Mouse (Mus musculus) kidney, postnatal 10 days (tissue): Measurements from ENCODE around the gene Plppr5.

Experiments used
- DNase-seq: peaks from one replicate; pipeline ENCODE4 v3.0.0; 2021; ENCODE audit warnings: mixed read lengths

The Plppr5 gene

DNA sequence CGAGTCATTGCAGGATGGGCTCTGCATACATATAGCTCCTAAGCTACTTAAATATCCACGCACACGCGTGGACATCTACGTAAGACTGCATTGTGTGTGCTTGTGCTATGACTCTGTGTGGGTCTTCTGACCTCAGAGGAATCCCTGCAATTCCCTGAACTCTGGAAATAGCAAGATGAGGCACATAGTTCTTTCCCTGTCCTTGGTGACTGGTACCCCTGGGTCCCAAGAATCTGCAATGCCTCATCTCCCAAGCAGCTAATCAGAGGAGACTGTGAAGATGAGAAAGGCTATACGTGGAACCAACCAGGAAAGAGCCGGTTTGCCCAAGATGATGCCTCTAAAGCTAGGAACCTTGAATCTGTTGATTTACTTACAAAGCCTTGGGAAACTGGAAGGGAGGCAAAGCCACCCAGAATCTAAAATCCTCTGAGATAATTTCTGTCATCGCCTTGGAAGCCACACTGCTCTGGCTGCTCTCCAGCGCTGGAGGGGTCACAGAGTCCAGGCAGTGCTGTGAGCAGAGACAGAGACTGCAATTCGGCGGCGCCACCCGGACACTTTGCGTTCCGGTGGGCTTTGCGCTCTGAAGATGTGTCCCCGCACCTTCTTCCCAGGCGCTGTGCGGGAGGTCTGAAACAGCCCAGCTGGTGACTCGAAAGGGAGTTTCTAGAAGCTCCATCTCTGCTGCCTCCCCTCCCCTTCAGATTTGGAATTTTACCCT is at the start of gene Plppr5:
Gene Plppr5 (plus strand): TSS at position 308 of the 724 bp plus-strand sequence.
- DNase-seq, result peak; percentile 58

DNA sequence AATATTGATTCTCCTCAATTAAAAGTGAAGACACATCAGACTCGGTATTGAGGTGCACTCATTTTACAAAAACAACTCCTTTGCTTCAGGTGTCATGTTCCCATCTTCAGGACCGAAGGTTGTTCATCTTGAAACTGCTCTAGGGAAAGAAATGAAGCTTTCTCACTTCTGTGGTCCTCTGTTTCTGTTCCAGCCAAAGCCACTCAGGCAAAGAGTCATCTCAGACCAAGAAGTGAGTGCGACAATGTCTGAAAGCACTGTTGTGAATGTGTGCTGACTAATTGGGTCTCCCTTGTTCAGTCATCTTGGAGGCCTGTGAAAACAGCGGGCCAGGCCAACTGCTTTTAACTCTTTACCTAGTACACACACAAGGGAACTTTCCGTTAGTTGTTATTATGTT is 24.7 kb upstream of the Plppr5 start:
- DNase-seq, result no peak

DNA sequence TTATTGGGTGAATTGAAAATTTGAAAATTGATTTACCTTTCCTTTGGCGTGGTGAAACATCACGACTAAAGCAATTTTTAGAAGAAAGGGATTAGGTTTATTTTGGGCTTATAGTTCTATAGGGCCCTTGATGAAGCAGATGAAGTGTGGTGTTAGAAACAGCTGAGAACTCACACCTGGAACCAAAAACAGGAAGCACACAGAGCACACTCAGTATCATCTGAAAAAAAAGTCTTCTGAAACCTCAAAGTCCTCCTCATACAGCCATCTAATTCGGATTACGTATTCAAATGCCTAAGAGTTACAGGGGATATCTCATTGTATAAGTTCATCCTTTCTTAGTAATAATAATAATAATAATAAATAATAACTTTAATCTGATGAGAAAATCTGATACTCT is 24.1 kb upstream of the Plppr5 start:
- no peak for DNase-seq

DNA sequence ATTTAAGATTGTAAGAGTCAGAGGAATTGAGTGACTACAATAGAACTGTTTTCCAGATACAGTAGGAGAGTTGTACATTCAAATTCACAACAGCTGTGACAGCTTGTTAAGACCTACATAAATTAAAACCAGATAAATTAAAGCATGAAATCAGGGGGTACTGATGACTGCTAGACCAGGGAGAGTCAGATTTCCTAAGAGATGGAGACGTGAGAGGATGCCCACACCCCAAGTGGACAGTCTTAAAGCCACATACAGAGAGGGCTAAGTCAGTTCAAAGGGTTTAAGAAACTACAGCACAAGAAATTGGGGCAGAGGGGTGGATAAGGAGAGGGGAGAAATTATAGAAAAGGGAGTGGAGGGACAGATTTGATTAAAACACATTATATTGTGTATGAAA is 17.7 kb upstream of the Plppr5 start:
- DNase-seq, result no peak

DNA sequence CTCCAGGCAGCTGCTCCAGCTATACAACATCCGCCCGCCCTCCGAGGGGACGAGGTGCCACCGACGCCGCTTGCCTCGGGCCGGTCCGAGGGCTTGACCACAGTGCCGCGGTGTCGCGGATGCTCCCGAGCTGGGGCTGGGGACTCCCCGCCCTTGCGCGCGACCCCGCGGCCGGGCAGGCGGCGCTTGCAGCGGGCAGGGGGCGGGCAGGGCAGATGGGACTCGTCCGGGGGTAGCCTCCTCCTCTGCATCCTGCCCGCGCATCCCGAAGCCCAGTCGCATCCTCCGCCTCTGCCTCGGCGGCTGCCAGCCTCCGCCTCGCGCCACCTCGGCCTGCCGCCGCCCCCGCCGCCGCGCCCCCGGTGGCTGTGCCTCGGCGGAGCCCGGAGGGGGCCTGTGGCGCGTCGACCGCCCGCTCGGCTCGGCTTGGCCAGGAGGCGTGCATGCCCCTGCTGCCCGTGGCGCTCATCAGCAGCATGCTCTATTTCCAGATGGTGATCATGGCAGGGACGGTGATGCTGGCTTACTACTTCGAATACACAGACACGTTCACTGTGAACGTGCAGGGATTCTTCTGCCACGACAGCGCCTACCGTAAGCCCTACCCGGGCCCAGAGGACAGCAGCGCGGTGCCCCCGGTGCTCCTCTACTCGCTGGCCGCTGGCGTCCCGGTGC is 754 bp downstream of the Plppr5 start:
- peak; percentile 22 for DNase-seq

DNA sequence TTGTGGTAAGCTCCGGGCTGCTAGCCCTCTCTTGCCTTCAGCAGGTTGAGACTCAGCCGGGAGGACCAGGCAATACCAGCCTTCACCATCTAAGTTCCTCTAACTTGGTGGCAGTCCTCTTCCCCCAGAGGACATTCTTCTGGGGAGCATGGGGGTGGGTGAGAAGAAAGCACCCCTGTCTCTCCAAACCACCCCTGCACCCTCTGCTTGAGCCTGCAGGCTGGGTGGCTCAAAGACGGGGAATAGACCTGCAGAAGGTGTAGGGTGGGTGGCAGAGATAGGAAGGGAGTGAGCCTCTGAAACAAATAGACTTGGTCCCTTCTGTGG is 1.3 kb downstream of the Plppr5 start:
- DNase-seq, result no peak

DNA sequence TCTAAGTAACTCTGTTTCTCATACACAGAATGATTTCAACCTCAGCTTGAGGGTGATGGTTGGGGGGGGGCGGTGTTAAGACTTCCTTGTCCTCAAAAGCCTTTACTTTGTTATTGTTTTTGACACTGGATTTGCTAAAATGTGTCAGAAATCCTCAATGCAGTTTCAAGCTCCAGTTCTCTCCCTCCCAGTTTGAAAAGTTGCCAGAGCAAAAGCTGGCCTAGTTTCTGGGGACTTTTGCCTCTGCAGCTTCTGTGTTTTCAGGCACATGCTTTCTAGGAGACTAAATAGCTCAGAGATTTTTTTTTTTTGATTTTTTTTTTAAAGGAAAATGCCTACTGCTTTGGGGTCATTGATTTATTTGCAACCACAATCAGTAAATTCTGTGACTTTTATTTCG is 2.7 kb downstream of the Plppr5 start:
- DNase-seq, result peak; percentile 24

DNA sequence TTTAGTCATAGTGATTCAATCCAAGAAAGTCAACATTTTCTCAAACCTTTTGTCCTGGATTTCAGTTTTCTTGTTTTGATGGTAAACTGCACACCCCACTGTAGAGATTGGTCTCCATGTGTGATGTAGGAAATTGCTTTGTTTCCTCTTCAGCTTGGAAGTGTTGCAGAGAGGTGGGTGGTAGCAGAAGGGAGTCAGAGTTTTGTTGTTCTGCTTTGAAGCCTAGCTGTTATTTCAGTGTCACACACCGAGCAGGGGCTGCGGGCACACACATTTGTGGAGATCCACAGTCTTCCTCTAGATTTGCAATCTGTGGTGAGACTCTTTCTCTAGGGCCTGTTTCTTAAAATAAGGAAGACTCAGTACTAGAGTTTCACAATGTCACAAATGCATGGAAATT is 8.0 kb downstream of the Plppr5 start:
- DNase-seq, result no peak

DNA sequence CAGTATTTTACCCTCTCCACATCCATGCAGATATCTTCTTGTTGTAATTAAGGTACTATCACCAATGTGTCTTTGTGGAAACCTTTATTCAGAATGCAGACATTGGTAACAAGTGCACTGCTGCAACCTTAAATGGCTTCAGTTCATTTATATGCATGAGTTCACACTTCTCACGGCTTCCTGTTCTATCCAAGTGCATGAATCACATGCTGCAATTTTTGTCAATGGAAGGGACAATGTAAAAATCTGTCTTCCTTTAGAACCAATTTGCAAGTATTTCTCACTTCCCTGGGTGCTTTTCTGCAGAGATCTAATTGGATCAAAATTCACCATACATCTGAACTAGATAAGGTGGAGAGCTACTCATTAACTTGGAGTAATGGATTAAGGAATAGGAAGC is 27.8 kb downstream of the Plppr5 start:
- DNase-seq, result no peak

DNA sequence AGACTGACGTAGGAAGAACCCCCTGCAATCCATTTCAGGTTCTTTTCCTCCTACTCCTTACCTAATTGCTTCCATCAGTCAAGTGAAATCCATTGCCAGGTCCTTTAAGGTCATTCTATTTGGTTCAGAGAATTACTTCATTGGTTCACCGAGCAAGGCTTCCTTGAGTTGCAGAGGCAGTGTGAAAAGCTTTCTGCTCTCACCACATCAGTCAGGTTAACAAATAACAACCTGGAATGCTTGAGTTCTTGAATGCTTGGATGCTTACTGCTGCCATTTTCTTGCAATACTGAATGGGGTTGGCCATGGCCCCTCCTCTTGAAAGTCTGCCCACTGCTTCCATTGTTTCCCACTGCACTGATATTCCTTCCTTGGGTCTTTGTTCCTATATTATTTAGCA is 28.8 kb downstream of the Plppr5 start:
- DNase-seq, result no peak

DNA sequence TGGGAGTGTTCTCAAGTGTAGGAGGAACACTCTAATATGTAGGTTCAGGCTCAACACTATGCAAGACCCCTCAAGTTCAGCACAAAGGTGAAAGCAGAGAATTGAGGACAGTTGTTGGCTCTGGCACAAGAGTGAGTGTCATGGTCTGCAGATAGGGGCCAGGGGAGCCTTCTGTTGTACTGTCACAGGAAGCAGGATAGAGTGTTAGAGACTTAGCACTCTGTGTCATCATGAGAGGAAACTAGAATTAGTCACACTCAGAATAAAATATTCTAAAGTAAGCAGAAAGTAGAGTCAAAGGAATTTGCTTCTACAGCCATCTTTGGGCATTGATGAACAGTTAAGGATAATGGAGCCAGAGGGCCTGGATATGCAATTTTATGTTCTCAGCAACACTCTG is 31.7 kb downstream of the Plppr5 start:
- no peak for DNase-seq

DNA sequence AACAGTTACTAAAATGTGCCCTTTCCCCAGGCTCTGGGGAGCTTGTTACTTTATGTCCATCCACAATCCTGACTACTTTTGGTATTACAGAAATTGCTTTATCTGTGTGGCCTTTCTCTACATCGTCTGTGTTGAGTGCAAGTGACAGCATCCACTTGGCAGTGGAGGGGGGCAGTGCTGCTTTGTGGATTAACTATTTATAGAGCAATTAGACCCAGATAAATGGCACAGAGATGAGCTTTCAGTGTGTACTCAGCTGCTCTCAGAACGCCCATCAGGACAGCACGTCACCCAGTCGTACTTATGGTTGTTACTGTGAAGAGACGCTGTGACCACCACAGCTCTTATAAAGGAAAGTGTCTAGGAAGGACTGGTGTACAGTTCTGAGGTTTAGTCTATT is 36.8 kb downstream of the Plppr5 start:
- DNase-seq, result no peak

DNA sequence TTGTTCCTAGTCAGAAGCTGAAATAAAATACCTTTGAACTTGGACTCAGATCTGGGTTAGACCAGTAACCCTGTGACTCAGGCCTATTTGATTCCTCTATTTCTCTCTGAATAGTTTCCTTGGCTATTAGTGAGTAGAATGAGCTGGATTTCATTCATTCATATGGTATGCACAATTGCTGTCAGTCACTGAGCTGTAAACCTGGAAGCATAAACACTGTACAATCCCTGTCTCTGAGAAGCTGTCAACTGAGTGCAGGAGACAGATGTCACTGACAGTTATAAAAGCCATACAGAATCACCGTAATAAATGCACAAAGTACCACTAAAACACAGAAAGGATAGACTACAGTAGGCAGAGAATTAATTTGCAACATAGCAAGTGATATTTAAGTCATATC is 40.2 kb downstream of the Plppr5 start:
- no peak for DNase-seq

DNA sequence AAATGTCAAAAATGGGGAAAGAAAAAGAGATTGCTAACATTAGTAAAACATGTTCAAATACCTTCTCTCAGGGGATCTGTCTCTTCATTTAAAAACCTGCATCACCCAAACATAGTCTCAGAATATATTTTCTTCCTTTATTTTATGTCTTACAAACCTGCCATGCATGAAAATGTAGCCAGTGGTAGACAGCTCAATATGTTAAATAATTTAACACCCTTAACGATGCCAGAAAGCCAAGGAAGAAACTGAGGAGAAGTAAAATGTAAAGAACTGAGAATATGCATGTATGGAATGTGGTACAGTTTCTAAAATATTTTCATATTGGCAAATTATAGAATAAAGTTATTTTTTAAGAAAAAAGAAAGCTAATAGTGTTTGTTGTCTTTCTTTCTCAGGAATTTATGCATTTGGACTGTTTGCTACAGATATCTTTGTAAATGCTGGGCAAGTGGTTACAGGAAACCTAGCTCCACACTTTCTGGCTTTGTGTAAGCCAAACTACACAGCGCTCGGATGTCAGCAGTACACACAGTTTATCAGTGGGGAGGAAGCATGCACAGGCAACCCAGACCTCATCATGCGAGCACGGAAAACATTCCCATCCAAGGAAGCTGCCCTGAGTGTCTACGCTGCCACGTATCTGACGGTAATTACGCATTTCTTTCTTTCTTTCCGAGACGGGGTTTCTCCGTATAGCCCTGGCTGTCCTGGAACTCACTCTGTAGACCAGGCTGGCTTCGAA is 50.8 kb downstream of the Plppr5 start:
- no peak for DNase-seq

DNA sequence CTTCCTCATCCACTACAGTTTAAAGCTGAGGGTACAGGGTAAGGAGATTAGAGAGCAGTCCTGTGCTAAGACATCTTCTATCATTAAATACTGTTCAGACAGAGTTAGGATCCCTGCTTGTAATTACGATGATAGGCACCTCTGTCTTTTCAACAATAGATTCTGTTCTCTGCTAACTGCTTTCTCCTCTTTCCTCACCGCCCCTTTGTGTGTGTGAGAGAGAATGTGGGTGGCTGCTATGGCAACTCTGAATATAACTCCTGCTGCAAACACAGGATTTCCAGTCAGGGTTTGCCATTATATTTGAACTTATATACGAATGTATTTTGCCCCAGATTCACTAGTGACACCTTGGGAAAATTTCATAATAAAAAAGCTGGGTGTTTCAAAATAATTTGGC is 54.2 kb downstream of the Plppr5 start:
- DNase-seq, result no peak

DNA sequence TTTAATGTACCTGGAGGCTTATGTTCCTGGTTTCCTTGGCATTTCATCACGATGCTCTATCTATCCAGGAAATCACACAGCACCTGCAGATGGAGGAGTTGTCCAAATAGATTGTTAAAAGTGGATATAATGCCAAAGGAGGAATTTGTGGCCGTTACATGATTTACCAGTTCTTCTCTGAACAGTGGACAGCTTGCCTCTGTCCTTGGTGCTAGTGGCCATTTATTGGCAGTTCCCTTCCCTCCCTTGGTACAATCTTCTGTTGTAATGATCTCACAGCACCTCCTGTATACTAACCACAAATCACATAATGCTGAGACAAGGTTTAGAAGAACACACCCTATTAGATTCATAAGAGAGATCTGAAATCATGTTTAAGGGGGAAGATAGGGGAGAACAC is 55.7 kb downstream of the Plppr5 start:
- DNase-seq, result peak; percentile 9

DNA sequence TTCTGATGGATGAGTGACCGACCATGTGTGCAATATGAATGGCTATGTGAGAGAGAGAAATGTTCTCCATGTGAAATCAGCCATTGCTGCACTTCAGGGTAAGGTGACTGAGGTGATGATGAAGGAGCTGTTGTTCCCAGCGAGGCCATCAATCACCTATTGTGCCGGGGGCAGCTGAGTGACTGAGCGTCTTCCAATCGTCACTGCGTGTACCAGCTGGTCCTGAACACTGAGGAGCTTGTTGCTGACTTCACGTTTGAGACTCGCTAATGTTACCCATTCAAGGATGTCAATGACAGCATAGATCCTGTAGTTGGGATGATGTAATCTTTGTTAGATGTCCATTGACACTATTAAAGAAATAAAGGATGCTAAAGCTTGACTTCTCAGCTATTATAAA is 74.0 kb downstream of the Plppr5 start:
- no peak for DNase-seq

DNA sequence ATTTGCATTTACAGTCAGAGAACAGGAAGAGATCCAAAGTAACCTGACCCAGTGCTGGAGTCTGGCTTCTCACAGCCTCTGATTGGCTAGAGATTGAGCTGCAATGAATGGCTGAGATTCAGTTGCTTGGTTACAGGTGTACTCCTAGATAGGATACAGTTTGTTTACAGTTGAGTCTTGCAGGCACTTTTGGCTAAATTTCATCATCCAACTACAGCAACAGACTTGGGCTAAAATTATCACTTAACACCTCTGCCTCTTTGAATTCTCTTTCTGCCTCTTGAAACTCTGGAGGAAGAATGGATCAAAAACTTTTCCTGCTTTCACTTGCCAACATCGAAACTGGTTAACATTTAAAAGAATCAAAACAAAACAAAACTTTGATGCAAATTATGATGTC is 89.7 kb downstream of the Plppr5 start:
- no peak for DNase-seq

DNA sequence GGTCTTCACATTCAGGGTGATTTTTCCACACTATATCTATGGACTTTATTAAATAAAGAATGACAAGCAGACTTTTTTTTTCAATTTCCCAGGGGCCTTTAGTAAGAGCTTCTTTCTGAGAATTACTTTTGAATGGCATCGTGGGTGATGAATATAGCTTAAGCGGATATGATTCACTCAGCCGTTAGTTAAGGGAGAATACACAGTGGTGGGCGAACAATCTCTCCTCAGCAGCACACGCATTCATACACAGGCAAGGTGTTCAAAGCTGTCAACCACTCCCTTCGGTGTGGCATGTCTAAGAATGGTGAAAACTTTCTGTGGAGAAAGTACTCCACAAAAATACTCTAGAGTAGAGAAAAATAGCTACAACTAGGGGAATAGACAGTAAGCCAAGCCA is 104.6 kb downstream of the Plppr5 start:
- DNase-seq, result no peak

DNA sequence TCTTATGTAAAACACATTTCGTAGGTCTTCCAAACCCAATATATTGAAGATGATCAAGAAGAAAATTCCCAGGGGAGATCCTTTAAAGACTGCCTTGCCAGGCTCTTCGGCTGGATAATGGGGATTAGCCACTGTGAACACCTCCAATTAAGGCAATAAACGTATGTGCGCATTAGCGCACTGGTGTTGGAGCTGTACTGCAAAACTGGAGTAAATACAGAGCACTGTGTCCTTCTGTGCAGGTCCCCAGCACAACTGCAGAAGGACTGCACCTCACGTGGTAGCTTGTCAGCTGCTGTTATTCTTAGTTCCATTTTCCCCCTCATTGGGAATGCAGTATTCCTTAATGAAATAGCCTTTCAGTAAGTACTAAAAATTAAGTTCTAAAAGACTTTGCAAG is 110.0 kb downstream of the Plppr5 start:
- no peak for DNase-seq

DNA sequence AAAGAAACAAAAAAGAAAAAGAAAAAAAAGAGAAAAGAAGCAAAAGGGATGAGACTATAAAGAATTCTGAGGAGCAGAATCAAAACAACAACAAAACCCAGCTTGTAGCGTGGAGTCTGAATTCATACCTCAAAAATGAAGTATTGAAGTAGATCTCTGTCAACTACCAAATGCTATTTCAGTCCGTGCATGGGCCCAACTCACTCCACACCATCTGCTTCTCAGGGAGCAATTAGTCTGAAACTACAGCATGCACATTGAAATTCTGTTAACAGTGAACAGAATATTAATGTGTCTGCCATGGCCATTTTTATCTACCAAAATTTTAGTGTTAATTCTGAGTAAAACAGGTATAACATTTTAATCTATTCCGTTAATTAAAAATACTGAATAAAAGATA is 111.4 kb downstream of the Plppr5 start:
- DNase-seq, result no peak

DNA sequence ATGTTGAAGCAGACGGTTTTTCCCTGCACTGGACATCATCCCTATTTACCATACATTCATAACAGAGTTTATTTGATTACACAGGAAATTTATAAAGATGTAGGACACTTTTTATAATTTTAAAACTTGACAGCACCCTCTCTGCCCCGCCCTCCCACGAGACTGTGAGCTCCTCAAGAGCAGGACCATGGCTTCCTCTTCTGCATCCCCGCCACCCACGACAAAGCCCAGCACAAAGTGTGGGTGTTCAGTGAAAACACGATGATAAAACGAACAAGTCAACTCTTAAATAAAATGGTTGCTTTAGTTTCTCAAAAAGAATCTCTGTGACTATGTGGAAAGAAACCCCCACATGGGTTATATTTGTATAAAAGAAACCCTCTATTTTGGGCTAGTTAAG is 112.0 kb downstream of the Plppr5 start:
- DNase-seq, result no peak

DNA sequence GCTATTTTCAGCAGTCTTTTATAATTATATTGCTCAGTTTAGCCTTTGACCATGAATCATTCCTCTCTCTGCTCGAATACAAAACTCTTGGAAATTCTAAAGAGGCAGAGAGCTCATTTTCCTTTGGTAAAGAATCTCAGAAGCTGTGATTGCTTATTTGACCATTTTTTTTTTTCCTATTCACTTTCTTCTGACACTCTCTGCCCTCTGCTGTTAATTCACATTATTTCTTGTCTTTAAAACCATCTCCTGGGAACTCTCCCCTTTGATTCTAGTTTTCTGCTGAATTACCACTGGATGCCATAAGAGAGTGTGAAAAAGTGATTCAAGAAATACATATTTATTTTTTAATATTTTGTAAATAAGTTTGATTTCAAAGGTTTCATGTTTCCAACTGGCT is 120.1 kb downstream of the Plppr5 start:
- DNase-seq, result no peak

DNA sequence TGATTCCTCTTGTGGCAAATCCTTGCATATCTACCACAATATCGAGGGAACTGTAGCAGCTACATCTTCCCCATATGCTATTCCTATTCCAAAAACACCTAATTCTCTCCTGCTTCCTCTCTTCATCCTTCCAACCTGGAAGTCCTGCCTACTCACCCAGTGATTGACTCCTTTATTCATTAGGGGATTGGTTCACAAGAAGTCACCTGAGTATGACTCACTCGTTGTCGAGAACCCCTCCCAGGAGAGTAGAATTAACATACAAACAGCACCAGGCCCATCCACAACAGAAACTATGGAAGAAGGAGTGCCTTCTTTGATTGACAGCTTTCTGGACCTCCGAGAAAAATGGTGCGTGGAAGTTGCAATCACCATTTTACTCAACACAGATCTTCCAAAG is 121.7 kb downstream of the Plppr5 start:
- DNase-seq, result no peak
